Mouse (Mus musculus): Measurements from ENCODE around the gene Aldh3b2.

DNA sequence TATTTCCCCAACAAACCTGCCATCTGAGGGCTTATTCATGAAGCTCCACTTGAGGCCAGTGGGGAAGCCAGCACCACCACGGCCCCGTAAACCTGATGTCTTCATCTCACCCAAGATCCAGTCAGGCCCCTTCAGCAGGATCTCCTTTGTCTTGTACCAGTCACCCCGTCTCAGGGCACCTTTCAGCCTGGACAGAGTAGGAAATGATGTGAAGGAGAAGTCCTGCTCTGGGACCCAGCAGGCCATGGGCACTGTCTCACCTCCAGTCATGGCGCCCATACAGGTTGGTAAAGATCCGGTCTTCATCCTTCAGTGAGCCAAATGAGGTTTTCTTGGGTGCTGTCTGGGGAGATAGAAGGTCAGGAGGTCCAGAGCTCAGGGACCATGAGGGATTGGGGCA is 39.0 kb downstream of the Aldh3b2 start:
- no peak for TF ChIP-seq CTCF (conservative IDR thresholded peaks at IDR 0.05; ENCODE audit: insufficient read depth, insufficient read length, low read depth, low read length)
- no peak for TF ChIP-seq POLR2A (IDR thresholded peaks at IDR 0.05; ENCODE audit: low read depth, low read length)

Measured in kidney, adult 2 months (tissue).